Mouse (Mus musculus) 3T3-L1 (cell line): Measurements from ENCODE around the gene Gmnn.

ENCODE experiments used
- DNase-seq: peaks from one replicate; pipeline ENCODE4 v3.0.0-alpha.2; 2015; ENCODE audit warnings: low read depth, low spot score

Gene Gmnn

GRCm38 (mm10) chr13:24761083-24761402 is 680 bp downstream of the Gmnn start:
- DNase-seq: no peak

GRCm38 (mm10) chr13:24760351-24760870 is 1.3 kb downstream of the Gmnn start:
- no peak for DNase-seq

DNA sequence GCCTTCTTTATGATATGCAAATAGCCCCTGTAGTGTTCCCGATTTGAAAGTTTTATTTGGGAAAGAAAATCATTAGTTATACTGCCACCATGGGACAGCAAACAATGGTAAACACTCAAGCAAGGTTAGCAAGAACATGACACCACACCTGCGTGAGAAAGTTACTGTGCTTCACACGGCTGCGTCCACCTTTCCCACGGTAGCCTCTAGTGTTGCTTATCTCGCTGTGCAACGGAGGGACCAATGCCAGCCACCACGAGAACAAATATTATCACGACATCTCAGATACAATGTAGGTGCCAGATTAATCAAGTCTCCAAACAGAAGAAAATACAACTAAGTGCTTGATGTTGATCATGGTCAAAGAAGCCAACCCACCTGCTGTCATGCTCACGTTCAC is 2.3 kb downstream of the Gmnn start:
- DNase-seq: no peak

DNA sequence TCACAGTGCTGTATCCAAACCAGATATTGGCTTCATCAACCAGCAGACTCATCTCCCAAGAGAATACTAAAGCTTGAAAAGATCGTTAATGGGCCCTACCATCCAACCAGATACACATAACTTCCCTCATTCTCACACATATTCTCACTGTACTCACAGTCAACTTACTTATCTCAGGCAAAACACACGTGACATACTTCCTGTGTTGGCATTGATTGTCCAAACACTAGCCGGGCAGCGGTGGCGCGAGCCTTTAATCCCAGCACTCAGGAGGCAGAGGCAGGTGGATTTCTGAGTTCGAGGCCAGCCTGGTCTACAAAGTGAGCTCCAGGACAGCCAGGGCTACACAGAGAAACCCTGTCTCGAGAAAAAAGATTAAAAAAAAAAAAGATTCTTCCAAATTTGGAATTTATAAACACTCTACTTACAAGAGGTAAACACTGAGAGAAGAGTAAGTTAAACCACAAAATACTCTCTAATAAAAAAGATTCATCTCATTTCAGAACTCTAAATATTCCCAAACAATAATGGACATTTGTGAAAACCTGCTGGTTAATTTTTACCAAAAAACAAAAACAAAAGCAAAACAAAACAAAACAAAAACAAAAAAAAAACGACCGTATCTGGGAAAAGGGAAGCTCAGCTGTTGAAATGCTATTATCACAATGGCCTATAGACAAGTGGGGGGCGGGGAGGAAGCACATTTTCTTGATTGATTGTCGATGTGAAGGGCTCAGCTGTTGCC is 3.7 kb downstream of the Gmnn start:
- no peak for DNase-seq

GRCm38 (mm10) chr13:24756756-24757155 is 5.0 kb downstream of the Gmnn start:
- no peak for DNase-seq

GRCm38 (mm10) chr13:24751396-24751795 is 10.3 kb downstream of the Gmnn start:
- DNase-seq: no peak

- no peak for DNase-seq
Measured at GRCm38 (mm10) chr13:24750807-24751206, 10.9 kb downstream of the Gmnn start.

- DNase-seq: no peak
Measured at GRCm38 (mm10) chr13:24747823-24748222, 13.9 kb downstream of the Gmnn start.

- DNase-seq: no peak
Measured at GRCm38 (mm10) chr13:24741028-24741427, 20.7 kb downstream of the Gmnn start, which contains the start of gene Armh2. Gene Armh2, plus strand, starts transcription at chr13:24741232.

DNA sequence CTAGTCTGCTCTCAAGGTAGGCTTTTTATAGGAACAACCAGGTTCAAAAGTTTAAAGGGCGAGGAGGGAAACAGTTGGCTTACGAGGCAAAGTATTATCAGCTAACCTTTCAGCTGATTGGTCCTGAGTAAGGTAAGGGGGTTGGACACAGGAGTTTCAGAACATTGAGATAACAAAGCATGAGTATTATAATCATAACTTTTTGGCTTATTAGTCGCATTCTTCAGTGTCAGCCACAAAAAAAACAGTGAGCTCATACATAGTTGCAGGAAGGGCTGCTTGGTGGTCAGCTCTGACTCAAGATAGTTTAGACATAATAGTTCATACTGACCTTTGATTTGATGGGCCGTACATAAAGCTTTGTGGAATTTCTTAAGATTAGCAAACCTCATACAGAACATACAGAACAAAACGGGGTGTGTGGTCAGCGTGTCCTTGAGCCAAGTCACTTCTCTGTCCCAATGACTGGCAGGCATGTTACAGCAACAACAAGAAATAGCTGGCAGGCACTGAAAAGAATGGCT is 26.1 kb downstream of the Gmnn start:
- peak; percentile 68 for DNase-seq

DNA sequence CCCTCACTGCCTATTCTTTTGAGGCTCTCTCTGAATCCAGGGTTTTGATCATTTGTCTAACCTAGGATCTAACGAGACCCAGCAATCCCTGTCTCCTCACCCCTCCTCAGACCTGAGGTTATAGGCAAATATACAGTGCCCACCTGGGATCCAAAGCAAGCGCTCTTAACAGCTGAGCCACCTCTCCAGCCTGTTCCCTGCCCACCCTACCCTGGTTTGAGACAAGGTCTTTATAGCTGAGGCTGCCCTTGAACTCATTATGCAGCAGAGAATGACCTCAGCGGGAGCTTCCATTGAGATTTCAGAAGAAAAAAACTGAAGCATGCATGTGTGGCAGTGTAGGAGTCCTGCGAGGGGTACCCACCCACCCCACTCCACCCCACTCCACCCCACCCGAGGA is 27.2 kb downstream of the Gmnn start:
- no peak for DNase-seq

DNA sequence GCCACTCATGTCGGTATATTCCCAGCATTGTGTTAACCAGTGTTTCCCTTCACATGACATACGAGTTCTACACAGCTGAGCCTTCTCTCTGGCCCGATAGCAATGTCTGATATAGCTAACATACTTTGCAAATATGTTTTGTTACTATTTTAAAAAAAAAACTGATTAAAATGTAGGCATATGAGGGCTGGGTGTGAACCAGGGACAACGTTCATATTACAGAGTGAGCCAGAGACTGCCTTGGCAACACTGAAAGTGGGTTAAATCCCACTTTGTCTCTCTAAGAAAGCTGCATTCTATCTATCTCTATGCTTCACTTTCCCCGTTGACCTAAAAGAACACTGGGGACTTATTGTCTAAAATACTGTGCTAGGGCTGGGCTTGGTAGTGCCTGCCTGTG is 32.6 kb downstream of the Gmnn start:
- DNase-seq: no peak

DNA sequence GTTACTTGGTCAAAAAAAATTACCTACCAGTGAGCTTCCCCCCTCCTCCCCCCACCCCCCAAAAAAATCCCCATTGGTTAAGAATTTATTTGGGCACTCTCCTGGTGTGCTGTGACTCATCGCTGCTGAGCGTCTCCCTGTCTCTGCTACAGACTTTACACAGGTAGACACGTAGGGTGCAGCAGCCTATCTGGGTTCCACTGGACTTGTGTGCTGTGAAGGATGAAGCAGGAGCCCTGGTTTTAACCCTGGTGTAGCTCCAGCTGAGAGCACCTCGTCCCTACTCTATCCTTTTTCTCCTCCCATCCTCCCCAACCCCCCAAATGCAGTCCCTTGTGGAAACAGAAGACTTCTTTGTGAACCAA is 37.3 kb downstream of the Gmnn start:
- DNase-seq: no peak

DNA sequence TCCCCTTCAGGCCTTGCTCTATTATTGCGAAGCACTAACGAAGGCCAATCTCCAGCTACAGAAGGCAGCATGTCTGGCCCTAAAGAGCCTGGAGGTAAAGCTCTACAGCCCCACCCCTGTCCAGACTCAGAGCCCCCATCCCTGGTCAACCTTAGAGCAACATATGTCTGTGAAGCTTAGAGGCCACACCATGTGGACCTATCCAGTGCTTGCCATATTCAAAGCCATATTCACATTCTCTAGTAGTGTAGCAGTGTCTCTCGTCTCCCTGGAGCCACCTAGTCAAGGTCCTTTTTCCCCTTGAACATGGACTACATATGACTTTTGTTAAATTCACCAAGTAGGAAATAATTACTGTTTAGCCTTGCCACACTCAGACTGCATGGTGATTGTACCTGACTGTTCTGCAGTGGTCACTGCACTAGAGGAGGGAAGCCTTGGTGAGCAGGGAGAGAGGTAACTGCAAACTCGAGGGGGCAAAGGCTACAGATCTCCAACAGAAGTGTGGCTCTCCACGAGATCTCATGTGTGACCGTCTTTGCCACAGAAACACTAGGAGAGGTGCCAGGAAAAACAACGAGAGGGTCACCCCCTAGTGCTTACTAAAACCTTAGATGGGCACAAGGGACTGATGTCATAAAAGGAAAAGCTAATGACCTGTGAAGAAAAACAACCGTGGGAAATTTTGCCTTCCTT is 37.9 kb downstream of the Gmnn start:
- no peak for DNase-seq

DNA sequence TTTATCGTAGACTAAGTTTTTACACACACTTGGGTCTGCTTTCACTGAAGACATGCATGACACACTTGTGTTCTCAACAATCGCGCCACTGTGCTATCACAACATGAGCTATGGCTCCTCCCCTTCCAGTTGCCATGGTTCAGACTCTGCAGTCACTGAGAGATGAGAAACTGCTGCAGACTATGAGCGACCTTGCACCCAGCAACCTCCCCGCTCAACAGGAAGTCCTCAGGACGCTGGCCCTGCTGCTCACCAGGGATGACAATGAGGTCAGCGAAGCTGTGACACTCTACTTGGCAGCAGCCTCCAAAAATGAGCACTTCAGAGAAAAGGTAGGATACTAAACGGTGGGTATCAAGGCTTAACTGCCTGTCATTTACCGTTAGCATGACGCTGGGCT is 40.2 kb downstream of the Gmnn start:
- no peak for DNase-seq

GRCm38 (mm10) chr13:24717677-24718076 is 44.0 kb downstream of the Gmnn start:
- no peak for DNase-seq

DNA sequence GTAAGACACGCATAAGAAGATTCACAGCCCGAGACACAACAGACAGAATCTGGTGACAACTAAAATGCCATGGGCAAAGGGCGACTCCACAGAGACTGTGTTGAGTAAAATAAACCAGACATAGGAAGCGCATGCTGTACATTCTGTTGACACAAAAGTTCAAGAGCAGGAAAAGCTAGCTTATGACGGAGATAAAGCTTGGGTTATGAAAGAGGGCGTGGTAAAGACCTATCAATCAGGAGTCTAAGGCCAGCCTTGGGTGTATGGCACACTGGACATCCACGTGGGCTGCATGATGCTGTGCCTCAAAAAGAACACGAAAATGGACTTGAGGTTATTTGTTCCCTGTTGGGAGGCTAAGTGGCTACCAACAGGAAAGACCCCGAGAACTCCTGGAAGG is 45.3 kb downstream of the Gmnn start:
- DNase-seq: no peak

- no peak for DNase-seq
Measured at GRCm38 (mm10) chr13:24715601-24716000, 46.1 kb downstream of the Gmnn start.

DNA sequence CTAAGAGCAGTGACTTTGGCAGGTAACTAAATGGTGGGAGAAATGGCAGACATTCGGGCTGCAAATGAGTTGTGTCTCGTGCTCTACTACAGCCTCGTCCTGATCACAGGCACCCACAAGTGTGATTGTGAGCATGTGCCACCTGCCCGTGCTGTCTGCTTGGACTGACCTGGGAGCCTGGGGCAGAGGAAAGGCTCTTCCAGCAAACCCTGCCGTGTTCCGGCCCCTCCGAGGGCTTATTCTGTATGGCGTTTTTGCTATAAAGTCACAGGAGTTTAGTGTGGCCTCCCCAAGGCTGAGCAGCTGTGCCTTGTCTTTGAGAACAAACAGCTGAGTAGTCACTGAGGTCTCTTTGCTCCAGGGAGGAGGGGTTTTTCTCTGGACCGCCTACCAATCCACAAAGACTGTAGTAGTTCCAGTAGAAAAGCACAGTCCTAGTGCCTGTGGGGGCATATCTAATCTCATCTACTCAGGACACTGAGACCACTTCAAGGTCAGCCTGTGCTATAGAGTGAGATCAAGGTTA is 47.3 kb downstream of the Gmnn start:
- no peak for DNase-seq

- DNase-seq: peak; percentile 85
Measured at GRCm38 (mm10) chr13:24713434-24714000, 48.2 kb downstream of the Gmnn start.

- DNase-seq: no peak
Measured at GRCm38 (mm10) chr13:24712581-24713130, 49.1 kb downstream of the Gmnn start.

- DNase-seq: no peak
Measured at GRCm38 (mm10) chr13:24710968-24711367, 50.8 kb downstream of the Gmnn start.
